Mouse (Mus musculus) liver, postnatal 0 days (tissue): ENCODE measurements at regions not wholly inside any gene's neighbourhood (a gene's known extent, or its start where the extent isn't known, plus 50 kb on each side); places are given as distances from the start of the nearest gene placed in this dataset.

Experiments
- CTCF ChIP-seq: sonication (generic); IDR thresholded peaks from 2 replicates; pipeline ENCODE4 v1.5.1; 2016; ENCODE audit warnings: antibody characterized with exemption, low read depth
- EP300 ChIP-seq: IDR thresholded peaks from 2 replicates; pipeline ENCODE4 v1.6.1; 2016; ENCODE audit warnings: antibody characterized with exemption, low read depth, mild to moderate bottlenecking

- TF ChIP-seq EP300 (peak; percentile 95), CTCF (no peak)
Measured at GRCm38 (mm10) chr13:97453090-97453430, 212.2 kb downstream of the Enc1 start.
